Mouse (Mus musculus) c-Kit-positive CD71-positive TER-119-negative erythroid progenitor cells, embryonic 14.5 days (primary cell): ENCODE measurements around the gene Atg4d.
"Not testable (repeated sequence)": the region's sequence is repeated elsewhere in the genome, so short reads cannot be mapped to it uniquely, and the experiment has no call there.

Source experiments
- DNase-seq: peaks from one replicate; pipeline ENCODE4 v3.0.0-alpha.2; 2013; ENCODE audit warnings: low read depth

Gene Atg4d

DNA sequence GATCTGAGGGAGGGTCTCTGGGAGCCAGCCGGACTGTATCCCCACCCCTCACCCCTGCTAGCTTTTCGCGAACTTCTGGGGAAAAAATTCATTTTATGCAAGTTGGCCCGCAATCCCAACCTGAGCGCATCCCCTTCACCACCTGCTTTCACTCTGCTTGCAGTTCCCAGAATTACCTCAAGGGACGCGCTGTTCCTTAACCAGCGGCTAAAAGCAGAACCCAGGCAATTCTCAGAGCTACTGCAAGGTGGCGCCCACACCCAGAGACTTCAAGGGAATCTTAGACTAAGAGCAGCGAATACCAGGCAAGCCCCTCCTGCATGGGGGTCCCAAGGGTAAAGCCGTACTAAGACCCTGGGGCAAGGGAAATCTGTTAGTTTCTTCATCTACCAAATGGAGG lies 23.8 kb upstream of the Atg4d start:
- DNase-seq = peak; percentile 85

DNA sequence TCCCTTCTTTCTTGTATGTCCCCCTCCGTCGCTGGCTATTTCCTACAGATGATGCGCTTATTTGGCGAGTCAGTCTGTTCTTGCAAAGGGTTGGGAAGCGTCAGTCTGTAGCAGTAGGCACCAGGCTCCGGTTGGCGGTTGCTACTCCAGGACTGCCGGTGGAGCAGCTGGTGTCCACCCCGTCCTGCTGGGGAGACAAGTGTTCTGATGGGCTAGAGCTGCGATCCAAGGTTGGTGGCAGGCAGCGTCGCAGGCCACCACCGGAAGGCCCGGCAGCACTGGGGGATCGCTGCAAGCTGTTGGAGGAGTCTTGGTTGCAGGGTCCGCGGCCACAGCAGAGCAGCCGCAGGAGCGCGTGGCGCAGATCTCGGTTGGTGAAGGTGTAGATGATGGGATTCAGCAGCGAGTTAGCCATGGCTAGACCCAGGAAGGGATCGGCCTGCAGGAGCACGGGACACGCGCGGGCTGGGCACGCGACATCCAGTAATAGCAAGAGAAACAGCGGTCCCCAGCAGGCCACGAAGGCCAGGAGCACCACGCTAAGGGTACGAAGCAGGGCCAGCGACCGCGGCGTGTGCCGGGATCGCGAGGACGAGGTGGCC lies 21.2 kb upstream of the Atg4d start:
- DNase-seq = no peak

DNA sequence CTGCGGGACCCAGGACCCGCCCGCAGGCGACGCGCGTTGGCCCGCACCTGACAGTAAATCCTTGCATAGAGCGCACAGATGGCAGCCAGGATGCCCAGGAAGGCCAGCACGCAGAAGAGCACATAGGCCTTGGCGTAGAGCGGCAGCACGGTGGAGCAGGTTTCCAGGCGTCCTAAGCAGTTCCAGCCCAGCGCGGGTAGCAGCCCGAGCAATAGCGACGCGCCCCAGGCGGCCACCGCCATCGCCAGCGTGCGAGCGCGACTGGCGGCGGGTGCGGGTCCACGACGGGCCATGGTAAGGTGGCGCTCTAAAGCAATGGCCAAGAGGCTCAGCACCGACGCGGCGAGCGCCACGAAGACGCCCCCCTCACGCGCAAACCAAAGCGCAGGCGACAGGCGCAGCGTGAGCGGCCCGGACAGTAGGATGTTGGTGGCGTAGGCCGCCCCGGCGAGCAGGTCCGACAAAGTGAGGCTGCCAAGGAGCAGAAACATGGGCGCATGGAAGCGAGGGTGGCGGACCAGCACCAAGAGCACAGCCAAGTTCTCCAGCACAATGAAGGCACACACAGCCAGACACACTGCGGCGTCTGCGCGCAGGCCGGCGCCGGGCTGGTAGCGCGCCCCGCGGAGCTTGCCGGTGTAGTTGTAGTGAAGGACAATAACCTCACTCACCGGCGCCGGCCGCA lies 20.5 kb upstream of the Atg4d start:
- no peak for DNase-seq

DNA sequence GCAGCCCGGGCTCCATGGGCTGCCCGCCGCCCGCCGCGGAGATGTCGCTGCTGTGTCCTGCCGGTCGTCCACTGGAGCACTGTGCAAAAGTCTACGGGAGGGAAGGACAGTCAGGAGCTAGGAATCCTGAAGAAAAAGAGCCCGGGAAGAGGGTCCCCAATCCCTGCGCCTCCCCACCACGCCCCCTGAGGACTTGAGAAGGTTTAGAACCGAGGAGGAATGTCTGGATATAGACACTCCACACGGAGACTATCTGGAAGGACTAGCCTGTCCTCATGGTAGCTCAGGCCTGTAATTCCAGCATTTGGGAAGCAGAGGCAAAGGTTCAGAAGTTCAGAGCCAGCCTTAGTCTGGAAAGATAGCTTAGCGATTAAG lies 20.0 kb upstream of the Atg4d start:
- DNase-seq = no peak

DNA sequence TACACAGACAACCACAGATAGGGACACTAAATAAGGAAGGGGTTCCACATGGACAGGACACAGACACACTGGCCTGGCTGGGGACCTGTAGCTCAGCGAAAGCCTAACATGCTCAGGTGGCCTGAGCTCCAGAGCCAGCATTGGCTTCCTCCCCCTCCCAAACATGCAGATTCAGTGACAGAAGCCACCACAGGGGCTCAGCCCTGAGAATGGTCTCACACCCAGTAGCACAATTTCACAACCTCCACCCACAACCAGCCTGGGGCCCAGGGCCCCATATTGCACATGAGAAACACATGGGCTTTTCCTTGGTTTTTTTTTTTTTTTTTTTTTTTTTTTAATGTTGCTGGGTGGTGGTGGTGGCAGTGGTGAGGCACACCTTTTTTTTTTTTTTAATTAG lies 18.8 kb upstream of the Atg4d start:
- no peak for DNase-seq

DNA sequence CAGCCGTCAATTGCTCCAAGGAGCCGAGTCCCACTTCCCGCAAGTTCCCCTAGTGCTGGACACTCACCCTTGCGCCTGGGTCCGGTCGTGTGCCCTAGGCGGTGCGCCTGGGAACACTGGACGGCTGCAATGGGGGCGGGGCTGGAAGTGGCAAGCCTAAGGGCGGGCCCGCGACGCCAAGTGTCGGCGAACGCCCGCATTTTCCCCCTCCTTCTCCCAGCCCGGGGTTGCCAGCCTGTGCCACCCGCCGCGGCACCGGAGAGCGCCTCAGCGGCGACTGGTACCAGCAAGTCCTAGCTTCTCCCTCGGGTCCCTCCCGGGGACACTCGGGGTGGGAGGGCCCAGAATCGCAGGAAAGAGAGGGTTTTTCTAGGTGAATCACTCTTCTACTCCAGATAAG lies 16.8 kb upstream of the Atg4d start, which contains the start of gene S1pr5:
Gene S1pr5, minus strand, starts transcription at position 118 of the 400 bp plus-strand sequence.
- DNase-seq = no peak

DNA sequence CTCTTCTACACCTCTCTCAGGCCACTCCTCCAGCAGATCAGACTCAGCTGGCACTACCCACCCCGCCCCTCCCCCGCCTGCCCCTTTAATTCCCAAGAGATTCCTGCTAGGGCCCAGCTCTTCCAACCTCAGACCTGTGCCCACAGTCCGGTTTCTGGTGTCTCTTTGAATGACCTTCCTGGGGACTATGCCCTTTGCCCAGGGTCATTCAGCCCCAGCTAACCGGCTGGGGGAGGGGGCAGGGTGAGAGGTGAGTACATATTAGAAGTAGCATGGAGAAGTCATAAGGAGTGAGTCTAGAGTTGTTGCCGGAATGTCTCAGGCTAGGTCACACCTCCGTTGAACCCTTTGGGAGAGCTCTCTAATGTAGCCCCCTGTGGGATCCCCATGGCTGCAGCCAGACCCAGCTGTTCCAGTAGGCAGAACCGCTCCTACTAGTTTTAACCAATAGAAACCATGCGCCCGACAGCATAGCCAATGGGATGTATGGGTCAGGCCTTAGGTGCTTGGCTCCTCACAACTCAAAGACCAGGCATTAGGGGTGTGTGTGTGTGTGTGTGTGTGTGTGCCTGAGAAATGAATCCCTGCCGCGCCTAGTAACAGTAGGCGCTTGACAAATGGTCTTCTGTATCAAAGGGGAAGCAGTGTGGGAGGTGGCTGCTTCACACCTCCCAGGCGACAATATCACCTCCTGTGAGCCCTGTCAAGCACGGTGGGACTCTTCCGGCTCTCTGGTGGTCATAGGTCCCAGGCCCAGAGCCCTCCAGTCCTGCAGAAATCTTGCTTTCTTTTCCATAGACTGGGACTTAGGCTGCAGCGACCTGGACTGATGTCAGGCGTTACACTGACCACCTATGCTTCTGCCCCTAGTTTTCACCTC lies 15.2 kb upstream of the Atg4d start:
- no peak for DNase-seq

DNA sequence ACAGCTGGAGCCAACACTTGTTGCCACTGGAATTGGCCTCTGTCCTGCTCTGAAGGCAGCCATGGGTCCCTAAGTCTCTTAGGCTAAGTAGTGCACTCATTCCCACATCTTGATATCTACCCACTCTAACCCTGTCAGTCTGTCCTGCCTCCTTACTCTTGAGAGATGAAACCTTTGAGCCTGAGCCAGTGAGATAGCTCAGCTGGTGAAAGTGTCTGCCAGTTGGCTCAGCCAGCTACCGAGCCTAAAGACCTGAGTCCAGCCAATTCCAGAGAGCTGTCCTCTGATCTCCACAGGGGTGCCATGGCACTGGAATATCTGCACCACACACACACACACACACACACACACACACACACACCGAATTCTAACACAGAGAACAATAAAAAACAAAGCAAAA lies 14.6 kb upstream of the Atg4d start:
- DNase-seq = no peak

DNA sequence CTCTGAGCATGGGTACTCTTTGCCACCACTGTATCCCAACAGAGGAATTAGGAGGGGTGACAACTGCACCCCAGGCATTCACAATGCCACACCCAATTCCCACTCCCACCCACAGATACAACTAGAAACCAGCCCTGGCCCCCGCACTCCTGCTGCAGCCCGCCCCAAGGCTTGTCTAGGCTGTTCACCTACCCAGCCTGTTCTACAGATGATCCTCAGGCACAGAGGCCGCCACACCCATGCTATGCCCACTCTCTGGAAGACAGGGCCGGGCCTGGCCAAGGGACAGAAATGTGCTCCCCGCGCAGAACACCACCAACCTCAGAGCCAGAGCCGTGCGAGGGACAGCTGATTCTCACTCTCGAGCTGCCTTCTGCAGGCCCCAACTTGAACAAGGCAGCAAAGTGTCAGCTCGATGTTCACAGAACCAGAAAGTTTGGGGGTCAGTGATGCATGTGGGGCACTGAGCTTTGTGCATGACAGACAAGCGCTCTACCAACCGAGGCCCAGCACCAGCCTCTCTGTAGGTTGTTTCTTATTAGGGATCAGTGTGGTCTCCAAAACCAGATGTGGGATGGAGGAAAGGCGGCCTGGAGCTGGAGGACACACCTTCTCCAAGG lies 13.9 kb upstream of the Atg4d start:
- DNase-seq = no peak

DNA sequence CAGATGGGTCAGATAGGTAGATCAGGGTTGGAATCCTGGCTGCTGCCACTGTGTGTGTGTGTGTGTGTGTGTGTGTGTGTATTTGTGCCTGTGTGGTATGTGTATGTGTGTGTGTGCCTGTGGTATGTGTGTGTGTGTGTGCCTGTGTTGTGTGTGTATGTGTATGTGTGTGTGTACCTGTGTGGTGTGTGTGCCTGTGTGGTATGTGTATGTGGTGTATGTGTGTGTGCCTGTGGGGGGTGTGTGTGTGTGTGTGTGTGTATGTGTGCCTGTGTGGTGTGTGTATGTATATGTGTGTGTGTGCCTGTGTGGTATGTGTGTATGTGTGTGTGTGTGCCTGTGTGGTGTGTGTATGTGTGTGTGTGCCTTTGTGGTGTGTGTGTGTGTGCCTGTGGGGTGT lies 10.4 kb upstream of the Atg4d start:
- no peak for DNase-seq

DNA sequence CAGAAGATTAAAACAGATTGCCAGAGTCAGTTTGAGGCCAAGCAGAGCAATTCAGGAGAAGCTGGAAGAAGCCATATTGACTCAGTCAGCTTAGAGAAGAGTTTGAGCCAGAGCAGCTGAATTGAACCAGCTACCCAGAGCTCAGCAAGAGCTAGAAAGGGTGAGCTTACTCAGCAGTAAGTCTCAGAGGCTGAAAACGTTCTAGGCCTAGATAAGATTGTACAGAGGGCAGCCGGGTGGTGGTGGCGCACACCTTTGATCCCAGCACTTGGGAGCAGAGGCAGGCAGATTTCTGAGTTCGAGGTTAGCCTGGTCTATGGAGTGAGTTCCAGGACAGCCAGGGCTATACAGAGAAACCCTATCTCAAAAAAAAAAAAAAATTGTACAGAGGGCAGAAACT lies 8.7 kb upstream of the Atg4d start:
- DNase-seq = not testable (repeated sequence)

DNA sequence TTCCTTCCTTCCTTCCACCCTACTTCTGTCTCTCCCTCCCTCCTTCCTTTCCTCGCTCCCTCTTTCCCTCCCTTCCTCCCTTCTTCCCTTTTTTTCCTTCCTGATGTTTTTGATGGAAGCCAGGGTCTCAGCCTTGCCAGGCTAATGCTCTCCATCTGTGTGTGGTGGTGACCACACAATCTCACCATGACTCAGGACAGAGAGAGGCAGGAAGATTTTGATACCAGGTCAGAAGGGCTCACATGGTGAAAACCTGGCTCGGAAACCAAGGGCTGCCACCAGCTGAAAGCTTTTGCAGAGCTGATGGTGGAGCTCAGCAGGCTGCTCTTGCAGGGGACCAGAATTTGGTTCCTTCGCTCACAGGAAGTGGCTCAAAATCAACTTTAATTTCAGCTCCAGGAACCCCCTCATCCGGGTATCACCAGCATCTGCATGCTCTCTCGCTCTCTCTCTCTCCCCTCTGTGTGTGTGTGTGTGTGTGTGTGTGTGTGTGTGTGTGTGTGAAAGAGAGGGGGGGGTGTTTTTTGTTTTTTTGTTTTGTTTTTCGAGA lies 4.5 kb upstream of the Atg4d start:
- DNase-seq = no peak

DNA sequence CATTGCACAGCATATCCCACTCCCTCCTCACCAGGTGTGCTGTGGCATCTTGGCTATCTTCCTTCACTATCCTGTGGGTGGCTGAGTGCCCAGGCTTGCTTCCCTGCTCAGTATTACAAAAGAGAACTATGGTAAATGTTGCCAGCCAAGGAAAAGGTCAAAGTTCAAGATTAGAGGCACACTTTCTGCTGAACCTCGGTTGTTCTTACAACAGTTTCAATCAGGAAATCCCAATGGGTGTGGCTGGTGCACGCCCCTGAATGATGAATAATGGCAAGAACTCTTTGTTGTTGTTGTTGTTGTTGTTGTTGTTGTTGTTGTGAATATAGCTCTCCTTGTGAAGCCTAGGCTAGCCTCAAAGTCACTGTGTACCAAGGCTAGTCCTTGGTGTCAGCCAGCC lies 3.3 kb upstream of the Atg4d start:
- DNase-seq = no peak

DNA sequence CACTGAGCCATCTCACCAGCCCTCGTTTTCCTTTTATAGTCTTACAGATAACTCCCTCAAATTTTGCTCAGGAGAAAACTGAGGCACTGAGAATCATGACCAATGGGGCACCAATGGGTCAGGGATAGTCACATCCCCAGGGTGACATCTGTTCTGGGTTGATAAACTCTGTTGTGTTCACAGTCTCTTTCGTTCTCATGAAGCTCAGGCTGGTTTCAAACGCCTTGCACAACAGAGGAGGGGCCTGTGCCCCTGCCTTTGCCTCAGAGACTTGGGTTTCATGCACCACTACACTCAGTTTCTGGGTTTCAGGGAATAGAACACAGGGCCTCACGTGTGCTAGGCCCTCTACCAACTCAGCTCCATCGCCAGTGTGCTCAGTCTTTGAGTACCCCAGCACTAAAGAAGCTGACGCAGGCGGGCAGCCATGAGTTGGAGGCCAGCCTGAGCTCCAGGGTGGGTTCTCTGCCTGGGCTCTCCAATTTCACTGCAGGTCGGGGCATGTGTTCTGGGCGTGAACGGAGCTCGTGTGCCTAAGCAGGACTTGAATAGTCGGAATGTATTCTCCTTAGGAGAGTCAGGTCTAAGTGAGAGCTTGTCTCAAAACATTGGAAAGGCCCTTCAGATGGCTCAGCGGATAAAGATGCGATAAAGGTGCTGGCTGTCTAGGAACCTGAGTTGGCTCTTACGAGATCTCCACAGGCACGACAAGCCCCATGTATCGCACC lies 657 bp upstream of the Atg4d start:
- DNase-seq = peak; percentile 89

DNA sequence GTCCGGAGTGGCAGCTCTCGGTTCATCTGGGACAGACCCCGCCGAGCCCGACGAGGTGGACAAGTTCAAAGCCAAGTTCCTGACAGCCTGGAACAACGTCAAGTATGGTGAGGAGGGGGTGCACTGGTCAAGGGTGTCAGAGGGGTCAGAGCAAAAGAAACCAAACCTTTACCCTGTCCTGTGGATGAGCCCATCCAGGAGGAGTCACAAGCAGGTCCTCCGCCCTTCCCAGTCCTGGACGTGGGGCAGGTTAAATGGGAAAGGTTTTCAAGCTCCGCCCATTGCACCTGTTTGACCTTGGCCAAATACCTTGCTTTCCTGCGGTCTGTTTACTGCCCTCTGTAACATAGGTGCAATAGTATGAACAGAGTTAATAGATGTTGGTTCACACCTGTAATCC lies 518 bp downstream of the Atg4d start:
- DNase-seq = no peak

DNA sequence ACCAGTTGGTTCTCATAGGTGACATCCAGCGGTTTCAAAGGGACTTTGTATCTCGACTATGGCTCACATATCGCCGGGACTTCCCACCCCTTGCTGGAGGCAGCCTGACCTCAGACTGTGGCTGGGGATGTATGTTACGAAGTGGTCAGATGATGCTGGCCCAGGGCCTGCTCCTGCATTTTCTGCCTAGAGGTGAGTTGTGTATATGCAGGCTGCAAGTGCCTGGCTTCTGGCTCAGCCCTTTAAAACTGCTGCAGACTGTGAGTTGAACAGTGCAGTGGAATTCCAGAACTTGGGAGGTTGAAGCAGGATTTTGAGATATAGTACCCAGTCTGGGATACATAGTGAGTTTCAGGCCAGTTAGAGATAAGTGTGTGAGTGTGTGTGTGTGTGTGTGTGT lies 1.8 kb downstream of the Atg4d start:
- no peak for DNase-seq

DNA sequence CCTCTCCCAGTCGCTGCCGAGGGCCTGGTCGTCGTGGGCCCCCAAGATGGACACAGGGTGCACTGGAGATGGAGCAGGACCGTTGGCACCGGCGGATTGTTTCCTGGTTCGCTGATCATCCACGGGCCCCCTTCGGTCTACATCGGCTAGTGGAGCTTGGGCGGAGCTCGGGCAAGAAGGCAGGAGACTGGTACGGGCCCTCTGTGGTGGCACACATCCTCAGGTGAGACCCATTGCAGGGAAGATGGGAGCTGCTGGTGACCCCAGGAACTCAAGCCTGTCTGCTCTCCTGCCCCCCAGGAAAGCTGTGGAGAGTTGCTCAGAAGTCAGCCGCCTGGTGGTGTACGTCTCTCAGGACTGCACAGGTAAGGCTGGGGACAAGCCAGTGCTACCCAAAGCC lies 3.2 kb downstream of the Atg4d start:
- no peak for DNase-seq

DNA sequence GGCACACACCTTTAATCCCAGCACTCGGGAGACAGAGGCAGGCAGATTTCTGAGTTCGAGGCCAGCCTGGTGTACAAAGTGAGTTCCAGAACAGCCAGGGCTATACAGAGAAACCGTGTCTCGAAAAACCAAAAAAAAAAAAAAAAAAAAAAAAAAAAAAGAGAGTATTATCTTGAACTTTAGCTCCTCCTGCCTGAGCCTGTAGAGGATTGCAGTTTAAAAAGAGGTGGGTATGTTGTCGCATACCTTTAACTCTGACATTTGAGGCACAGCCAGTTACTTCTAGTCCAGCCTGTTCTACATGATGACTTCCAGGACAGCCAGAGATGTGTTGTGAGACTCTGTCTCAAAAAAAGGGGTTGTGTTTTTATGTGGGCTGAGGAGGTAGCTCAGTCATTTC lies 4.5 kb downstream of the Atg4d start:
- DNase-seq = not testable (repeated sequence)

DNA sequence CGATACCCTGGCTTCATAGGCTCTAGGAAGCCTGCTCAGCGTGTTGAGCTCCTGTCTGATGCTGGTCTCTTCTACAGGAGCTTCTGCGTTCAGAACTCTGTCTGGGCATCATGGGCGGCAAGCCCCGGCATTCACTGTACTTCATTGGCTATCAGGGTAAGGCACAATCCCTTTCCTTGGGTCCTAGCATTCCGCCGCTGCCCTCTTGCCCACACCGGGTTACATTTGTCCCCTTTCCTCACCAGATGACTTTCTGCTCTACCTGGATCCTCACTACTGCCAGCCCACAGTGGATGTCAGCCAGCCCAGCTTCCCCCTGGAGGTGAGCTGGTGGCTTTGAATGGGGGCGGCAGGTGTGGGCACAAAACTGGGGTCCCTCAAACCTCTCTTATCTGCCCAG lies 7.3 kb downstream of the Atg4d start:
- DNase-seq = no peak

DNA sequence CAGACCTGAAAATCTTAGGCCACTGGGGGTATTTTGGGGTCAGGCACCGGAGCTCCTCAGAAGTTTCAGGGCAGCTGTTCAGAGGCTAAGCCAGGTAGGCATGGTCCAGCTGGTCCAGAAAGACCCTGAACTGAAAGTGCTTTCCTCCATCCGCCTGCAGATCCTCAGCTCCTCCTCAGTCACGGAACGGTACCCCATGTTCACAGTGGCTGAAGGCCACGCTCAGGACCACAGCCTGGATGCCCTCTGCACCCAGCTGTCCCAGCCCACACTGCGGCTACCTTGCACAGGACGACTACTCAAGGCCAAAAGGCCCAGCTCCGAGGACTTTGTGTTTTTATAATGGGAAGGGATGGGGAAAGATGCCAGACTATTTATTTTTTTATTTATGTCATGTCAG lies 8.0 kb downstream of the Atg4d start:
- no peak for DNase-seq

DNA sequence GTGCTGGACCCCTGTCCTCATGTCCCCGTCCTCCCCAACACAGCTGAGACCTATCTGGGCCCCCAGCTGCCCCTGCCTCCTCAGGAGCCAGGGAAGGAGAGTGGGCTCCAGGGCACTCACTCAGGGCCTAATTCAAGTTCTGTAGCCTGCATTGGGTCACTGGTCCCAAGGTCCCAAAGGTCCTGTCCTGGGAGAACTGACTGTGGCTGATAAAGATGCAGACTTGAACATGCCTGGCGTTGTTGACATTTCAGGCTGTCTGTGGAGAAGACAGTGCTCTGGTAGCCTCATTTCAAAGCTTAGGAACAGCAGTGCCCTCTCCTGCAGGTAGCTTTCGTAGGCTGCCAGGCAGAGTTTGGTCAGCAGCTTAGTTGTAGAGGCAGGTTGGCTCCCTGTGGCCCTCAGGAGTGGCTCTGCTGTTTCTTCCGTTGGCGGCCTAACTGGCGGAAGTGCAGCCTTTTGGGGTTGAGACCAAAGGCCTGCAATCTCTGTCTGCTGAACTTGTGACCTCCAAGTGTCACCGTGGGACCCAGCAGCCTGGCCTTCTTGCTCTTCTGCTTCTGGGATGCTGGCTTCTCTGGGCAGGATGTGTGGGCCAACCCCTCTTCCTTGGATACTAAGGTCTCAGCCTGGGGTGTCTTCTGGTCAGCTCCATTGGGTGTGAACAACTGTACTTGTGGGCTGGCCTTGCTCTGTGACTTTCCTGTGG lies 8.6 kb downstream of the Atg4d start:
- DNase-seq = no peak
